Mouse (Mus musculus) myocyte (in vitro differentiated cells): ENCODE results near the gene Mars.

Source experiments
- CEBPB ChIP-seq: IDR thresholded peaks from 2 replicates; pipeline ENCODE4 v1.6.1; 2011; ENCODE audit warnings: mild to moderate bottlenecking, moderate library complexity; ENCODE audit not compliant: poor library complexity, insufficient read depth, severe bottlenecking
- E2F4 ChIP-seq: IDR thresholded peaks from one replicate; pipeline ENCODE4 v1.6.1; 2011; ENCODE audit warnings: mild to moderate bottlenecking, control low read depth, moderate library complexity; ENCODE audit not compliant: insufficient read depth
- MYOG ChIP-seq, 3 experiments: IDR thresholded peaks; one replicate each; pipeline ENCODE4 v1.6.1; 2011; ENCODE audit warnings: control low read depth in 2 of 3, low read depth in 2 of 3, mild to moderate bottlenecking in 2 of 3; ENCODE audit not compliant: insufficient read length in 2 of 3, control insufficient read depth in 1 of 3, insufficient read depth in 1 of 3
- POLR2A ChIP-seq: IDR thresholded peaks from one replicate; pipeline ENCODE4 v1.6.1; 2011; ENCODE audit warnings: low read depth, mild to moderate bottlenecking, control low read depth, moderate library complexity; ENCODE audit not compliant: insufficient read length
- POLR2AphosphoS2 ChIP-seq: IDR thresholded peaks from one replicate; pipeline ENCODE4 v1.6.1; 2011; ENCODE audit warnings: low read depth, control low read depth; ENCODE audit not compliant: insufficient read length
- USF1 ChIP-seq: IDR thresholded peaks from one replicate; pipeline ENCODE4 v1.6.1; 2011; ENCODE audit warnings: low read depth, mild to moderate bottlenecking, control low read depth, moderate library complexity

DNA sequence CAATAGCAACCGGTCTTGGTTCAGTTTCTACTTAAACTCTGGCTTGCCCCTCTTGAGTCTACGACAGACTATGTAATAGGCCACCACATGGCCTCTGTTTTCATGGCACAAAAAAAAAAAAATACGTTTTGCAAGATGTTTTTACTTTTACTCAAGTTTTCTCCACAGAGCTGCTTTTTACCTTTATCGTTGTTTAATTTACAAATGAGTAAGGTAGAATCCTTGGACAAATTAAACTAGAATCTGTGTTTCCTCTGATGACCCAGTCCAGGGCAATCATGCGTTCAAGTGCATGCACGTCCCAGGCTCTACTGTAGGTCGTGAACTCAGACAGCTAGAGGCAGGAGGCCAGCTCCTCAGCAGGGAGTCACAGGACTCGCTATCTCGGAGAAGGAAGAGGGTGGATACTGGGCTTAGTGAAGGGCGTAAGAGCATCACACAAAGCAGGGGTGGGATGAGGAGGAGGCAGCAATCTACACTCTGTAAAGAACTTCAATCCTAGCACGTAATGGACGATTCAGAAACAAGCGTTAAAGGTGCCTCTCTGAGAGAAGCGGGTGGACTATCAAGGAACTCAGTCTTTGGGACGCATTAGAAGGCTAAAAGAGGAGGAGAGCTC lies 21.9 kb downstream of the Mars start:
- TF ChIP-seq E2F4: no peak
- TF ChIP-seq POLR2AphosphoS2: peak; percentile 59
- peak; percentile 67 for TF ChIP-seq POLR2A
- TF ChIP-seq USF1: peak; percentile 0
- no peak for TF ChIP-seq MYOG (IDR thresholded peaks at IDR 0.05; ENCODE audit: control insufficient read depth in 1 of 3, insufficient read depth in 1 of 3, insufficient read length in 2 of 3, low read depth in 2 of 3)
- no peak for TF ChIP-seq CEBPB
